Mouse (Mus musculus): ENCODE data around the gene Pgpep1.

GRCm38 (mm10) chr8:70634066-70634465 is 26.1 kb downstream of the Pgpep1 start:
- TF ChIP-seq CTCF (IDR thresholded peaks at IDR 0.05; ENCODE audit: low read depth) (no peak), EP300 (IDR thresholded peaks at IDR 0.05; ENCODE audit: low read depth) (peak; percentile 89; the same call in 1 of the 2 replicates)
